Mouse (Mus musculus) bone marrow, adult 2 months (tissue): ENCODE measurements around the gene Agxt. TPM values are rescaled to one million over a fixed set of nuclear protein-coding genes. Genes with fewer than 3 reads are reported as not detected.

Experiments used
- H3K27ac ChIP-seq: fragments of 200-500 bp; 2 replicates; pipeline ENCODE4 v1.5.1; 2012; ENCODE audit warnings: low read depth, mild to moderate bottlenecking, control low read depth, inconsistent platforms, low read length; ENCODE audit not compliant: control insufficient read depth, poor library complexity, insufficient read depth
- H3K4me1 ChIP-seq: fragments of 200-500 bp; 2 replicates; pipeline ENCODE4 v1.6.1; 2011; ENCODE audit warnings: low read length; ENCODE audit not compliant: control insufficient read depth, insufficient read depth
- H3K4me3 ChIP-seq: fragments of 200-500 bp; replicated peaks from 2 replicates; pipeline ENCODE3; 2011; ENCODE audit warnings: mild to moderate bottlenecking, low read depth, low read length, control low read depth; ENCODE audit not compliant: control insufficient read depth
- CTCF ChIP-seq: fragments of 200-500 bp; IDR thresholded peaks from 2 replicates; pipeline ENCODE4 v1.5.1; 2011; ENCODE audit warnings: low read length, control low read depth; ENCODE audit not compliant: control insufficient read depth, insufficient read depth
- POLR2A ChIP-seq: fragments of 200-500 bp; IDR thresholded peaks from 2 replicates; pipeline ENCODE4 v1.6.1; 2011; ENCODE audit warnings: low read depth, mild to moderate bottlenecking, control low read depth, low read length, borderline replicate concordance; ENCODE audit not compliant: control insufficient read depth
- WGBS: fragments of 180-500 bp; shearing (Covaris S2); methylation state at CpG from one replicate; pipeline ENCODE4 v1.1.7; 2018; 5-methylcytosine and 5-hydroxymethylcytosine counted together
- polyA plus RNA-seq: library from polyadenylated mRNA; stranded (reverse); fragments of >200 nt; gene quantifications from 2 replicates; pipeline ENCODE4 v1.2.4, GENCODE M21; 2011; ENCODE audit warnings: low replicate concordance; ENCODE audit not compliant: missing spikeins, insufficient read depth, insufficient read length

The Agxt gene
- polyA plus RNA-seq, 1 experiment, result not detected

GRCm38 (mm10) chr1:93158916-93159315 lies 23.9 kb downstream of the Agxt start:
- Histone ChIP-seq H3K27ac (no peak overlapping the region), H3K4me3 (no peak overlapping the region), H3K4me1 (no peaks in the 10 kb centered on the region)
- TF ChIP-seq CTCF (no peak), POLR2A (no peak)
- 76% methylated on average over 8 of the region's 8 CpGs for WGBS

- WGBS, result 78% methylated on average over 21 of the region's 21 CpGs
- H3K4me3 ChIP-seq, result no peak overlapping the region
- H3K27ac ChIP-seq, result no peak overlapping the region
- no peaks in the 10 kb centered on the region for H3K4me1 ChIP-seq
- TF ChIP-seq CTCF (no peak), POLR2A (no peak)
These were observed 24.8 kb downstream of the Agxt start for GRCm38 (mm10) chr1:93159566-93160500.

- H3K4me1 ChIP-seq, result no peaks in the 10 kb centered on the region; the same call in 1 of the 2 replicates
- TF ChIP-seq CTCF (no peak), POLR2A (no peak)
- WGBS, result 64% methylated on average over 8 of the region's 8 CpGs
- H3K27ac ChIP-seq, result no peak within 1 kb of the TSS
- H3K4me3 ChIP-seq, result no peak within 1 kb of the TSS
These were observed 25.6 kb downstream of the Agxt start, which contains the start of gene 2310007B03Rik for GRCm38 (mm10) chr1:93160501-93161133. 2310007B03Rik (minus strand) TSS chr1:93160948.

- 77% methylated on average over 8 of the region's 8 CpGs for whole genome bisulfite sequencing
- no peaks in the 10 kb centered on the region; the same call in 1 of the 2 replicates for H3K4me1 ChIP-seq
- H3K27ac ChIP-seq, result no peak overlapping the region
- TF ChIP-seq CTCF (no peak), POLR2A (no peak)
- H3K4me3 ChIP-seq, result no peak overlapping the region
These were observed 26.3 kb downstream of the Agxt start for GRCm38 (mm10) chr1:93161350-93161749.

- Histone ChIP-seq H3K4me1 (no peaks in the 10 kb centered on the region; the same call in 1 of the 2 replicates), H3K27ac (no peak overlapping the region), H3K4me3 (no peak overlapping the region)
- TF ChIP-seq CTCF (no peak), POLR2A (no peak)
- WGBS, result 69% methylated on average over 10 of the region's 10 CpGs
These were observed 26.9 kb downstream of the Agxt start for GRCm38 (mm10) chr1:93161921-93162320.

- TF ChIP-seq CTCF, result no peak
- TF ChIP-seq POLR2A, result no peak
- H3K27ac ChIP-seq, result no peak overlapping the region
- 66% methylated on average over 7 of the region's 7 CpGs for WGBS
- H3K4me3 ChIP-seq, result no peak overlapping the region
- H3K4me1 ChIP-seq, result no peaks in the 10 kb centered on the region; the same call in 1 of the 2 replicates
These were observed 27.5 kb downstream of the Agxt start for GRCm38 (mm10) chr1:93162588-93162987.

GRCm38 (mm10) chr1:93165447-93165846 lies 30.4 kb downstream of the Agxt start:
- H3K27ac ChIP-seq, result no peak overlapping the region
- TF ChIP-seq POLR2A (no peak), CTCF (no peak)
- 40% methylated on average over 9 of the region's 9 CpGs for WGBS
- H3K4me3 ChIP-seq, result no peak overlapping the region
- no peaks in the 10 kb centered on the region; the same call in 1 of the 2 replicates for H3K4me1 ChIP-seq
